Mouse (Mus musculus): ENCODE results near the gene Slc35g3.

DNA sequence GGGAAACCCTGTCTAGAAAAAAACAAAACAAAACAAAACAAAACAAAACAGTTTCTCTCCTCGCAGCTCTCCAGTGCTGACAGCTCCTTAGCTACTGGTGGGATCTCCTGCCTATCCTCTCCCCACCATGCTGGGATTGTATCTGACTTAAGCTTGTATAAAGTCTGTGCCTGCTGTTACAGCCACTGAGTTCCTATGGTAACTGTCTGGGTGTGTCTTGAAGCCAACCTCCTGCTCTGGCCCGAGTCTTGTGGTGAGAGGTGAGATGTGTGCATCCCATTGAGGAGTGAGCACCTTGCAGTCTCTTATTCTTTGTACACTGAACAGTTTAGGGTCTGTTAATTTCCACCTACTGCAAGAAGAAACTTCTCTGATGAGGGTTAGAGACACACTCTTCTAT lies 38.7 kb downstream of the Slc35g3 start:
- no peak for TF ChIP-seq POLR2A (IDR thresholded peaks at IDR 0.05; ENCODE audit: borderline replicate concordance, extremely low read depth, low read depth, low read length)
- no peak for TF ChIP-seq CTCF (IDR thresholded peaks at IDR 0.05; ENCODE audit: insufficient read depth, low read length)

All from lung, adult 2 months (tissue).